8 mouse cellular contexts compared by ENCODE assay signal in the genomic region with DNA sequence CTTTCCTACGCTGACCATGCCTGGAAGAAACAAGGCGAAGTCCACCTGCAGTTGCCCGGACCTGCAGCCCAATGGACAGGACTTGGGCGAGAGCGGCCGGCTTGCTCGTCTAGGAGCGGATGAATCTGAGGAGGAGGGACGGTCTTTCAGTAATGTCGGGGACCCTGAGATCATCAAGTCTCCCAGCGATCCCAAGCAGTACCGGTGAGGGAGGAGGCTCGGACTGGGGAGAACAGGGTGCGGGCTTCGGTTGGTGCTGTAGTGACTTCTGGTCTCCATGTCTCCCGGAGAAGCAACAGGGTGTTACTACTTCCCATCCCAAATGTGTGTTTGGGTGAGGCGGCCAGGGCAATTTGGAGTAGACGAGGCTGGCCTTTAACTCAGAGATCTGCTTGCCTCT. TPM values are rescaled to one million over a fixed set of nuclear protein-coding genes. Genes with fewer than 3 reads are reported as not detected.
DNase-seq lines count a peak whose midpoint lies in the region; ATAC-seq and TF ChIP-seq lines count a peak whose summit lies in the region.

No protein-coding gene starts in this region.

- H3K27ac ChIP-seq in kidney, postnatal 0 days: peak overlapping the region; percentile 96
- H3K27ac ChIP-seq in brown adipose tissue, adult 24 weeks (replicated peaks; ENCODE audit: low read depth, low read length): peak overlapping the region; percentile 72
- peak overlapping the region; percentile 90 for H3K27ac ChIP-seq in forebrain, postnatal 0 days (ENCODE audit: low read depth, low read length)
- peak overlapping the region; percentile 96 for H3K27ac ChIP-seq in liver, postnatal 0 days (ENCODE audit: low read depth)

- H3K36me3 ChIP-seq in kidney, postnatal 0 days (ENCODE audit: insufficient read depth, low read length): no peaks in the 10 kb centered on the region
- no peaks in the 10 kb centered on the region for H3K36me3 ChIP-seq in forebrain, postnatal 0 days (ENCODE audit: insufficient read depth)
- H3K36me3 ChIP-seq in liver, postnatal 0 days (replicated peaks; ENCODE audit: insufficient read depth, low read length): 0 out of 2 replicates have a peak, but pooled peaks cover 8% of the 10 kb centered on the region

- no peaks in the 10 kb centered on the region; the same call in 1 of the 2 replicates for H3K4me1 ChIP-seq in kidney, postnatal 0 days (replicated peaks; ENCODE audit: insufficient read depth, low read length)
- H3K4me1 ChIP-seq in brown adipose tissue, adult 24 weeks (ENCODE audit: control insufficient read depth, insufficient read depth, insufficient read length, low read length): peaks cover 2% of the 10 kb centered on the region
- H3K4me1 ChIP-seq in forebrain, postnatal 0 days (ENCODE audit: insufficient read depth): peaks cover 8% of the 10 kb centered on the region; the same call in 1 of the 2 replicates
- H3K4me1 ChIP-seq in liver, postnatal 0 days (ENCODE audit: insufficient read depth): peaks cover 19% of the 10 kb centered on the region; the same call in 1 of the 2 replicates

- DNase-seq in kidney, postnatal 0 days (ENCODE audit: low spot score): peak; percentile 64
- no peak for DNase-seq in kidney, adult 11 months
- DNase-seq in forebrain, postnatal 0 days: no peak
- no peak for DNase-seq in liver, postnatal 0 days
- no peak for DNase-seq in Muller cell, postnatal 12 days (ENCODE audit: inconsistent ontology term)
- no peak for DNase-seq in gastrocnemius, postnatal 36 days
- DNase-seq in right cerebral cortex, postnatal 14 days: no peak

- no peaks in the 10 kb centered on the region for H3K9me3 ChIP-seq in kidney, postnatal 0 days (replicated peaks; ENCODE audit: low read length)
- no peaks in the 10 kb centered on the region for H3K9me3 ChIP-seq in forebrain, postnatal 0 days (ENCODE audit: low read length)
- no peaks in the 10 kb centered on the region for H3K9me3 ChIP-seq in liver, postnatal 0 days (ENCODE audit: low read length)

- H3K4me2 ChIP-seq in kidney, postnatal 0 days (ENCODE audit: low read length): peak overlapping the region; percentile 76
- peak overlapping the region; percentile 78 for H3K4me2 ChIP-seq in forebrain, postnatal 0 days (ENCODE audit: low read depth)
- peak overlapping the region; percentile 72 for H3K4me2 ChIP-seq in liver, postnatal 0 days (ENCODE audit: low read depth, low read length)

- no peak; the same call in 1 of the 2 replicates for ATAC-seq in kidney, postnatal 0 days (replicated peaks; ENCODE audit: low FRiP score, low read depth)
- peak; percentile 7 for ATAC-seq in forebrain, postnatal 0 days
- ATAC-seq in liver, postnatal 0 days: peak; percentile 31

- H3K27me3 ChIP-seq in kidney, postnatal 0 days (ENCODE audit: insufficient read depth, low read length): no peaks in the 10 kb centered on the region
- H3K27me3 ChIP-seq in forebrain, postnatal 0 days (ENCODE audit: insufficient read depth, low read length): peaks cover 4% of the 10 kb centered on the region; the same call in 1 of the 2 replicates
- H3K27me3 ChIP-seq in liver, postnatal 0 days (ENCODE audit: insufficient read depth, low read length): no peaks in the 10 kb centered on the region

- TF ChIP-seq EP300 in liver, postnatal 0 days (IDR thresholded peaks at IDR 0.05; ENCODE audit: low read depth): no peak

- peak overlapping the region; percentile 77 for H3K4me3 ChIP-seq in kidney, postnatal 0 days (replicated peaks; ENCODE audit: low read depth, low read length)
- H3K4me3 ChIP-seq in brown adipose tissue, adult 24 weeks (ENCODE audit: insufficient read depth, low read depth, low read length): peak overlapping the region; percentile 72
- peak overlapping the region; percentile 91 for H3K4me3 ChIP-seq in forebrain, postnatal 0 days (ENCODE audit: low read depth, low read length)
- peak overlapping the region; percentile 74 for H3K4me3 ChIP-seq in liver, postnatal 0 days (ENCODE audit: low read depth, low read length)

- WGBS in kidney, postnatal 0 days: under 1% methylated on average over 18 of the region's 18 CpGs
- WGBS in forebrain, postnatal 0 days: 0% methylated on average over 18 of the region's 18 CpGs
- under 1% methylated on average over 18 of the region's 18 CpGs for WGBS in liver, postnatal 0 days (ENCODE audit: insufficient replicate concordance)

- intact Hi-C loops in gastrocnemius, postnatal 36 days (cut with DNase I): no loop called here

- no peak for TF ChIP-seq CTCF in kidney, postnatal 0 days (IDR thresholded peaks at IDR 0.05; ENCODE audit: low read depth)
- no peak for TF ChIP-seq CTCF in forebrain, postnatal 0 days (IDR thresholded peaks at IDR 0.05; ENCODE audit: low read depth)
- TF ChIP-seq CTCF in liver, postnatal 0 days (IDR thresholded peaks at IDR 0.05; ENCODE audit: low read depth): no peak

- H3K9ac ChIP-seq in kidney, postnatal 0 days (ENCODE audit: low read depth, low read length): peak overlapping the region; percentile 85
- peak overlapping the region; percentile 83 for H3K9ac ChIP-seq in forebrain, postnatal 0 days
- H3K9ac ChIP-seq in liver, postnatal 0 days (replicated peaks): peak overlapping the region; percentile 83

RNA-seq across cellular contexts. Expression of a gene that starts 0.5 kb away (rescaled TPM):
- polyA plus RNA-seq in kidney, postnatal 0 days (2015; fragmentation: Nextera tagmentation; extraction: Ambion mirVana): 43.5 and 45.1 TPM in 2 replicates
- 53.5 and 66.7 TPM in 2 replicates for polyA plus RNA-seq in brown adipose tissue, adult 24 weeks (2012; ENCODE audit: insufficient read depth, insufficient read length, missing spikeins)
- 50.5 and 61.2 TPM in 2 replicates for total RNA-seq in forebrain, postnatal 0 days (2014; rRNA removed)
- polyA plus RNA-seq in forebrain, postnatal 0 days (2015; fragmentation: Nextera tagmentation; extraction: Ambion mirVana): 35.2 and 50.7 TPM in 2 replicates
- 18.5 and 19.6 TPM in 2 replicates for polyA plus RNA-seq in liver, postnatal 0 days (2015; fragmentation: Nextera tagmentation; extraction: Ambion mirVana)
- total RNA-seq in gastrocnemius, postnatal 36 days (2021): 100 to 1,000 TPM; 102 to 120 TPM
